In the genomic region with DNA sequence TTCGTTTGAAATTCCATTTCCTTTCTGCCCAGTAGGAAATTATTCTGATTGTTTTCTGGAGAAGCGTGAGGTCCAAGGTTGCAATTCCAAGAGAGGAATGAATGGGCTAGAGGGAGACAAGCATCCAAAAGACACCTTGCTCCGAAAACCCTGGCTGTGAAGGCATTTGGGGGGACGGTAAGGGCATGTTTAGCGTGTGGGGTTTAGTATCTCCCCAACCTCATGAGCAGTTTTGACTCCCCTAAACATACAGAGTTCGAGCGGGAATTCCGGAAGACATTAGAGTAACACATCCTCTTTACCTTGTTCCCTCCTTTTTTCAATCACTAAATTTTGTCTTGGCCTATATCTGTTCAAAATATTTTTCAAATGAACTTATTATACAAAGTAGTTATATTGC, we compare ENCODE assay signal across 9 mouse cellular contexts. TPM values are rescaled to one million over a fixed set of nuclear protein-coding genes. Genes with fewer than 3 reads are reported as not detected.
DNase-seq lines count a peak whose midpoint lies in the region; ATAC-seq and TF ChIP-seq lines count a peak whose summit lies in the region.
"Had no signal": no experiment of that assay in that cellular context is flagged by ENCODE, and none has a peak within 500 bp of the region (broad histone marks: within the 10 kb centered on the region; RNA-seq: fewer than 3 reads in every experiment).

No protein-coding gene starts in this region.

- no peaks in the 10 kb centered on the region for H3K36me3 ChIP-seq in kidney, postnatal 0 days (ENCODE audit: insufficient read depth, low read length)
- no peaks in the 10 kb centered on the region for H3K36me3 ChIP-seq in embryonic facial prominence, embryonic 12.5 days
- H3K36me3 ChIP-seq in hindbrain, embryonic 14.5 days (replicated peaks; ENCODE audit: control insufficient read depth, insufficient read depth): no peaks in the 10 kb centered on the region
- H3K36me3 ChIP-seq in midbrain, embryonic 15.5 days (replicated peaks): no peaks in the 10 kb centered on the region

- H3K9ac ChIP-seq in kidney, postnatal 0 days (ENCODE audit: low read depth, low read length): 0 out of 2 replicates have a peak overlapping the region, but pooled peaks have one; percentile 72
- peak overlapping the region; percentile 83 for H3K9ac ChIP-seq in embryonic facial prominence, embryonic 12.5 days
- peak overlapping the region; percentile 76 for H3K9ac ChIP-seq in hindbrain, embryonic 14.5 days
- peak overlapping the region; percentile 49 for H3K9ac ChIP-seq in midbrain, embryonic 15.5 days

- TF ChIP-seq CTCF in kidney, postnatal 0 days (IDR thresholded peaks at IDR 0.05; ENCODE audit: low read depth): no peak

- DNase-seq in kidney, postnatal 0 days (ENCODE audit: low spot score): no peak
- DNase-seq in kidney, adult 8-10 months: no peak
- DNase-seq in hindbrain, embryonic 14.5 days (ENCODE audit: low spot score): no peak
- no peak for DNase-seq in right cerebral cortex, postnatal 4 days
- no peak for DNase-seq in adrenal gland, adult (ENCODE audit: inconsistent age in 2 of 2, low spot score in 1 of 2)
- no peak for DNase-seq in natural killer cell, adult 2 months (ENCODE audit: low spot score in 2 of 2)

- peak overlapping the region; percentile 77 for H3K4me3 ChIP-seq in kidney, postnatal 0 days (replicated peaks; ENCODE audit: low read depth, low read length)
- H3K4me3 ChIP-seq in embryonic facial prominence, embryonic 12.5 days: peak overlapping the region; percentile 71
- peak overlapping the region; percentile 65 for H3K4me3 ChIP-seq in hindbrain, embryonic 14.5 days (replicated peaks; ENCODE audit: low read length)
- peak overlapping the region; percentile 63 for H3K4me3 ChIP-seq in midbrain, embryonic 15.5 days

- H3K9me3 ChIP-seq in kidney, postnatal 0 days (replicated peaks; ENCODE audit: low read length): no peaks in the 10 kb centered on the region
- no peaks in the 10 kb centered on the region for H3K9me3 ChIP-seq in embryonic facial prominence, embryonic 12.5 days
- no peaks in the 10 kb centered on the region for H3K9me3 ChIP-seq in hindbrain, embryonic 14.5 days (ENCODE audit: control insufficient read depth, low read length)
- H3K9me3 ChIP-seq in midbrain, embryonic 15.5 days: no peaks in the 10 kb centered on the region

- WGBS in kidney, postnatal 0 days: 1% methylated on average over 8 of the region's 8 CpGs
- under 1% methylated on average over 8 of the region's 8 CpGs for WGBS in embryonic facial prominence, embryonic 12.5 days
- WGBS in hindbrain, embryonic 14.5 days: under 1% methylated on average over 8 of the region's 8 CpGs
- WGBS in midbrain, embryonic 15.5 days: under 1% methylated on average over 8 of the region's 8 CpGs

- peaks cover 24% of the 10 kb centered on the region for H3K4me1 ChIP-seq in kidney, postnatal 0 days (replicated peaks; ENCODE audit: insufficient read depth, low read length)
- H3K4me1 ChIP-seq in embryonic facial prominence, embryonic 12.5 days: peaks cover 45% of the 10 kb centered on the region
- peaks cover 27% of the 10 kb centered on the region for H3K4me1 ChIP-seq in hindbrain, embryonic 14.5 days (replicated peaks; ENCODE audit: control insufficient read depth, insufficient read depth, low read length)
- H3K4me1 ChIP-seq in midbrain, embryonic 15.5 days: peaks cover 49% of the 10 kb centered on the region

- no peaks in the 10 kb centered on the region for H3K27me3 ChIP-seq in kidney, postnatal 0 days (ENCODE audit: insufficient read depth, low read length)
- no peaks in the 10 kb centered on the region for H3K27me3 ChIP-seq in embryonic facial prominence, embryonic 12.5 days
- peaks cover 76% of the 10 kb centered on the region for H3K27me3 ChIP-seq in hindbrain, embryonic 14.5 days (ENCODE audit: control insufficient read depth, insufficient read depth, low read length)
- peaks cover 42% of the 10 kb centered on the region for H3K27me3 ChIP-seq in midbrain, embryonic 15.5 days (replicated peaks)

- no peak for ATAC-seq in kidney, postnatal 0 days (replicated peaks; ENCODE audit: low FRiP score, low read depth)
- no peak for ATAC-seq in embryonic facial prominence, embryonic 12.5 days (ENCODE audit: insufficient number of reproducible peaks, insufficient read depth, low FRiP score, low TSS enrichment)
- no peak for ATAC-seq in hindbrain, embryonic 14.5 days (ENCODE audit: low FRiP score)
- ATAC-seq in midbrain, embryonic 15.5 days (replicated peaks): no peak

- peak overlapping the region; percentile 90 for H3K4me2 ChIP-seq in kidney, postnatal 0 days (ENCODE audit: low read length)
- peak overlapping the region; percentile 94 for H3K4me2 ChIP-seq in embryonic facial prominence, embryonic 12.5 days (replicated peaks)
- peak overlapping the region; percentile 97 for H3K4me2 ChIP-seq in hindbrain, embryonic 14.5 days (replicated peaks)
- peak overlapping the region; percentile 99 for H3K4me2 ChIP-seq in midbrain, embryonic 15.5 days

- peak overlapping the region; percentile 97 for H3K27ac ChIP-seq in kidney, postnatal 0 days
- H3K27ac ChIP-seq in embryonic facial prominence, embryonic 12.5 days: peak overlapping the region; percentile 97
- peak overlapping the region; percentile 82 for H3K27ac ChIP-seq in hindbrain, embryonic 14.5 days
- H3K27ac ChIP-seq in midbrain, embryonic 15.5 days: peak overlapping the region; percentile 79
- H3K27ac ChIP-seq: macrophage had no signal

RNA-seq across cellular contexts. Expression of a gene that starts 0.4 kb away (rescaled TPM):
- polyA plus RNA-seq in kidney, postnatal 0 days (2015; fragmentation: Nextera tagmentation; extraction: Ambion mirVana): 87.1 and 102 TPM in 2 replicates
- polyA plus RNA-seq in embryonic facial prominence, embryonic 12.5 days (2016; fragmentation: Nextera tagmentation; extraction: Ambion mirVana): 64.0 and 65.2 TPM in 2 replicates
- polyA plus RNA-seq in hindbrain, embryonic 14.5 days (2014; fragmentation: Nextera tagmentation; extraction: Ambion mirVana): 14.0 and 18.0 TPM in 2 replicates
- 11.1 and 12.4 TPM in 2 replicates for polyA plus RNA-seq in midbrain, embryonic 15.5 days (2015; fragmentation: Nextera tagmentation; extraction: Ambion mirVana)
- polyA plus RNA-seq: macrophage had no signal
